Mouse (Mus musculus) cerebellum, postnatal 25 days (tissue): ENCODE results near the gene Dmpk.

ENCODE experiments used
- DNase-seq, 2 experiments: peaks; one replicate each; pipeline ENCODE4 v3.0.0; 2021; ENCODE audit warnings: mixed read lengths in 2 of 2

Gene Dmpk

DNA sequence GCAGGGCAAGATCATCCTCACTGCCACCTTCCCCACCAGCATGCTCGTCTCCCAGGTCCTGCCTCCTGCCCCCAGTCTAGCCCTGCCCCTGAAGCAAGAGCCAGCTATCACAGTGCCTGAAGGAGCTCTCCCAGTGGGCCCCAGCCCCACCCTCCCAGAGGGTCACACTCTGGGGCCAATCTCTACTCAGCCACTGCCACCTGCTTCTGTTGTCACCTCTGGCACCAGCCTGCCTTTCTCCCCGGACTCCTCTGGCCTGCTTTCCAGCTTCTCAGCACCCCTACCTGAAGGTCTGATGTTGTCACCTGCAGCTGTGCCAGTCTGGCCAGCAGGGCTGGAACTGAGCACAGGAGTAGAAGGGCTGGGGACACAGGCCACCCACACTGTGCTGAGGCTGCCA, 13.6 kb downstream of the Dmpk start:
- DNase-seq, result no peak

DNA sequence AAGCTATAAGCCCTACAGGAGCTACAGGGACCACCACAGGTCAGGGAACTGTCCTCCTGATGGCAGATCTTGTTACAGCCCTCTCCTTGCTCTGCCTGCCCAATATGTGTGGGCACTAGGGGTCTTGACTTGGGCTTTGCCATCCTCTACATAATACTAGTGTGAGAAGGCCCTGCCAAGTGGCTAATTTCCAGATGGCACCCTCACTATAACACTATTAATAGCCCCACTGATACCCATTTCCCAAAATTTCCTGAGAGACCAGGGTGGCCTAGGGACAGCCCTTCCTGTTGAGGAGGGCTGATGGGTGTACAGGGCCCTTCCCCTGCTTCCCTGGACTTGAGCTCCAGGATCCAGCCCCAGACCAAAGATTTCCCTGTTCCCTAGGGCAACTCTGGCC, 14.2 kb downstream of the Dmpk start:
- no peak for DNase-seq

DNA sequence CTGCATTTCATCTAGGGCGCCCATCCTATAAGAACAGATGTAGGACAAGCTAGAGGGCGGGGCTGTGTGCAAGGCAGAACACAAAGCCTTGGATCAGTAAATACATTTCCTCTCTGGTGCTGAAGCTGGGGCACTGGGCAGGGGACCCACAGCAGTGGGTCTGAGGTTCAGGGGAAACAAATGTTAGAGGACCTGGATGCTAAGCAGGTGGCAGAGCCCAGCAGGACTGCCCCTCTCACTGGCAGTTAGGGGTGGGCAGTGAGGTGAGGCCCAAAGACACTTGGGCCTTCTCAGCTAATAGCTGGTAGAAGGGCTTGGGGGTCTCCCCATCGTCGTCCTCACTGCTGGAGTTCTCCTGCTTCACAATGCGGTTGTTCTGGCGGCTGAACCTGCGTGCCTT, 15.2 kb downstream of the Dmpk start:
- no peak for DNase-seq

DNA sequence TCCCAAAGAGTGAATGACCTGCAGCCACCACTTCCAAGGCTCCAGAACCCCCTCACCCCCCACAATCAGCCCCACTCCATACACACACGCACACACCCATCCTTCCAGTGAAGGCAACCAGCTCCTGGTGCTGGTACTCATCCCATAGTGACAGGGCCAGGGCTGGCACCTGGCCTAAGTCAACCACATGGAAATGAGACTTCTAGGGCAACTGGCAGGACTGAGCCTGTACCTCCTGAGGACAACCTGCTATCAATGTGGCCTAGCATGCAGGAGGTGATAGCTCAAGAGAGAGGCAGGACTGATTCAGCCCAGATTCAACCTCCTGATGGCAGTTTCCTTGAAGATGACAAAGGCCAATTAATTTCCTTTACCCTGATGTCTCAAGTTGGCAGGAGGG, 16.6 kb downstream of the Dmpk start:
- no peak for DNase-seq

DNA sequence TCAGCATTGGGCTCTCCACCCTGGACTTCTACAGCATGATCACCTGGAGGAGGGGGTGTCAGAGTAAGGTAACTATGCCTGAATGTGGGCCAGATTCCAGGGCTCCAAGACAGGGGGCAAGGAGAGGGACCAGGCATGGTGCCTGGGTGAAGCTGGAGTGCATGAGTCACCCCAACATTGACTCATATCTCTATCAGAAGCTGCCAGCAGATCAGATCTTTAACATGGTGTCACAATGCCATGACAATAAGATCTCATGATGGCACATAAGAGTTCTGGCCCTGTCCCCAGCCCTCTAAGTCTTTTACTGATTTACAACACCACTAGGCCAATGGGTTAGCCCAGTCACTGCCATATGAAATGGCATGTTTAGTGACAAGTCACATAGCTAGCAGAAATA, 20.1 kb downstream of the Dmpk start:
- no peak for DNase-seq

DNA sequence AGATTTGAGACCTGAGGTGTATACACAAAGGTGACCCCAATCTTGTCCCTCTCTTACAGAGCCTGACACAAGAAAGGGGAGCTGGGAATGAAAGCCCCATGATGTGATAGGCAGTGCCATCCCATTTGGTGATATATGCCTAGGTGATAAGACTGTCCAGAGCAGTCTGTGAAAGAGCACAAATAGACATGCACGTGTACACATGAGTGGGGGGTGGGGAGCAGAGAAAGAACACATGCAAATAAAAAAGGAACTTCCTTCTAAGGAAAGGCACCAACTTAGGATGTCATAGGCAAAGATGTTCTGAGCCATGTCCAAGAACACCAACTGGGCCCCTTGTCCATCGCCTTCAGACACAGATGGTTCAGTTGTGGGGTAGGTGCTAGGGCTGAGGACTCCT, 20.8 kb downstream of the Dmpk start:
- no peak for DNase-seq

DNA sequence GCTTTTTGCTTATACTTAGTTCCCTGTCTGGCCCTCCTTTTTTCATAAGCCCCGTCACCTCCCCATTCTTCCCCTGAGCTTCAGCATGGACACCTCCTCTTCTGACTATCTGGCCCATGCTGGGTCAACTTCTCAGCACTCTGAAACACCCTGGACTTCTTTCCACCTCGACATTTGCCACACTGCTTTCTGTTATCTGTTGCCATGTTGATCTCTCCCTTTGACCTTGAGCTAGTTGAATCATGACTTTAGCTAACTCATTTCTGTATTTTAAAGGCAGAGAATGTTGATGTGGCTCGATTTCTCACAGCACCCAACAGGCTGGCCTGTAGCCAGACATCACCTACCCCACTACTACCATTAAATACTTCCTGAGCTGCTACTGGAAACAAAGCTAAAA, 23.8 kb downstream of the Dmpk start:
- DNase-seq, result no peak

DNA sequence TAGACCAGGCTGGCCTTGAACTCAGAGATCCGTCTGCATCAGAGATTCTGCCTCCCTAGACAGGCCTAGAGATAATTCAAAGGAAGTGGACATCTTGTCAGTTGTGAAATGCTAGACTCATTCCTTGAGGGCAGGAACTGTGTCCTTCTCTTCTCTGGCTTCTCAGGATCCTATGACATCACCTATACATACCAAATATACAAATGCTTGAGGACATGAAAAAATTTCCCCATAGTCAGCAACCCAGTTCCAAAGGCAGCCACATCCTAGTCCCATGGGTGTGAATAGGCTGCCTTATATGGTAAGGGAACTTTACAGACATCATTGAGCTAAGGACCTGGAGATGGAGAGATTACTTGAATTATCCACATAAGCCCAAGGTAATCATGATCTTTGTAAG, 25.9 kb downstream of the Dmpk start:
- no peak for DNase-seq

DNA sequence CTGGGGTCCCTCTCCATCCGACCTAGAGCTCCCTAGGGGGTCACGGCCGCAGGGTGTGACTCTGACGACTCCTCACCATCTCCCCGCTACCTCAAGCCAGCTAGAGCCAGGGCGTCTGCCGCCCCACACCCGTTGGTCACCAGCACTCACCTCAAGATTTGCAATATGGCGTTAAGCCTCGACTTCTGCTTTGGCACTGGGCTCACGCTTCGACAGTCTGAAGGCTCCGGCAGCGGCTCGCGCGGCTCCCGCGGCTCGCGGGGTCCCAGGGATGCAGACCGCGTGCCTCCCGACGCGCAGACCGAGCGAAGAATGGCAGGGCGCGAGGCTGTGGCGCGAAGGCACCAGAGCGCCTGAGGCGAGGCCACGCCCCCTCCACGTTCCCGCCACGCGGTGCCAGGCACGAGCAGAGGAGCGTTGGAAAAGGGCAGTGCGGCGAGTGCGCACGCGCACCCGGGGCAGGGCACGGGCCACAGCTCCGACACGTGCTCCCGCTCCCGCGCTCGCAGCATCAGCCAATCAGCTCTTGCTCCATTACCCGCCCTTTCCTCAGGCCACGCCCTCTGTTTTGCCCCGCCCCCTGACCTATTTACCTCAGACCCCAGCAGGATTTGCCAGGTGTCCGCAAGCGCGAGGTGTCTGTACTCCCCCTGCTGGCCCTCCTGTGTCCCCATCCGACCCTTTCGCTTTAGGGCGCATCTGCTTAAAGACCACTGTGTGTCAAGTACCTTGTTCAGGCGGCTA, 34.6 kb downstream of the Dmpk start, which contains the start of gene Gm4969:
Gene Gm4969, minus strand, starts transcription at position 341 of the 744 bp plus-strand sequence.
- peak; percentile 58 to 76 for DNase-seq

DNA sequence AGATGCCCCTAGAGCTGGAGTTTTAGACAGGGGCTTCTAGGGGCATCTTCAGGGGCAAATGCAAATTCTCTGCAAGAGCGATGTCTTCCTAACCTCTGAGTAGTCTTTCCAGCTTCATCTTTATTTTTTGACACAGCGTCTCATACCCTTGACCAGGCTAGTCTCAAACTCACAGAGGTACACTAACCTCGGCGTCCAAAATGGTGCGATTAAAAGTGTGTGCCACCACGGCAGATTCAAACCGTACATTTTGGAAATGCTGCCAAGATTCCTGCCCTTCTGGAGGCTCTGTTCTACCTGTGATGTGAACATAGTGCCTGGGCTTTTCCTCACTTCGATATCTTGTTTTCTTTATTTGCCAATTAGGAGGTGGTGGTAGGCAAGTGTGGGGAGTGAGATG, 35.4 kb downstream of the Dmpk start:
- peak in 1 of 2 experiments; percentile 19 for DNase-seq

DNA sequence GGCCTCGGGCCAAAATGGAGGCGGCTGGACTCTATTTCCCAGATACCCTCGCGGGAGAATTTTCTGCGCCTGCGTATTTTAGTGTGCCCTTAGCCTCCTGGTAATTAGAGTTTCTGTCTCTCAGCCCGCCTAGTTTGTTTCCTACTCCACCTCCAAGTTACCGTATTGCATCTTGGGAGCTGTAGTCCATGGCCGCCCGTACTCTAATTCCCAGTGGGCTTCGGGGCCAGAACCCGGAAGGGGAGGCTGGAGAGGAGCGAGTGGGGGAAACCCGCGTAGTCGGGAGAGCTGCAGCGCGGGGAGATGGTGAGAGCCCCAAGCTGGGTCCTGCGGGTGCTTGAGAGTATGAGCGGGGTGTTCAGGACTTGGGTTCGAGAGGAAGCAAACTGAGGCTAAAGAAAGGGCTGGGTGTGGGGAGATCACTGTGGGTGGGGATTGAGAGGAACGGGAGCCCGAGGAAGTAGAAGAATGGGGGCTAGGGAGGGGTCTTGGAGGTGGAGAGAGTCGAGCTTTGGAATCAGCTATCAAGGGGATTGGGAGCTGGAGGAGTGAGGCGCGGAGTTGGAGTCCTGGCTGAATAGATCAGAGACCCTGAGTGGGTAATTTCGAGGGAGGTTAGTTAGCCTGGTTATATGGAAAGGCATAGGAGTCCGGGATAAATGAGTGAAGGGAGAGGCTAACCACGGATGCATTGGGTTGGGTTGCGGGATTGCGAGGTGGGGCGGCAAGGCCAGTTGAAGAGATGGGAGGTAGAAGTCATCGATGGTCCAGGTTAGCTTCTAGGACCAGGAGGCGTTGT, 36.2 kb downstream of the Dmpk start, which contains the start of gene Fbxo46:
Gene Fbxo46, plus strand, starts transcription at position 229 of the 799 bp plus-strand sequence.
- peak; percentile 87 to 92 for DNase-seq

DNA sequence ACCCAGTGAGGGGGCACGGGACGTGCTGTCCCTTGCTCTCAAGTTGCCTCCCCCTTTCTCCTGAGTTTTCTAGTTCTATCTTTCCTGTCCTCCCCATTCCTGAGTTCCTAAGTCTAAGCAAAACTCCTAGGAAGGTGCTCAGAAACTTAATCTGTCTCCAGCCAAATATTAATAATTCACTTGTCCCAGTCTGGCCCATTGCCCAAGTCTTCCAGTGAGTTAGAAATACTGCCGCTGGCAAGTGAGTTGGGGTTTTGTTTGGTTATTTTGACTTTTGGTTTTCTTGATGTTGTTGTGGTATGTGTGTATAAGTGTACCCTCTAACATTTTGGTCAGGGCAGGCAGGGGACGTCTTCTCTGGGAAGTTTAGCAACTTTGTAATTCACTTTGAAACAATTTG, 38.0 kb downstream of the Dmpk start:
- DNase-seq, result no peak

DNA sequence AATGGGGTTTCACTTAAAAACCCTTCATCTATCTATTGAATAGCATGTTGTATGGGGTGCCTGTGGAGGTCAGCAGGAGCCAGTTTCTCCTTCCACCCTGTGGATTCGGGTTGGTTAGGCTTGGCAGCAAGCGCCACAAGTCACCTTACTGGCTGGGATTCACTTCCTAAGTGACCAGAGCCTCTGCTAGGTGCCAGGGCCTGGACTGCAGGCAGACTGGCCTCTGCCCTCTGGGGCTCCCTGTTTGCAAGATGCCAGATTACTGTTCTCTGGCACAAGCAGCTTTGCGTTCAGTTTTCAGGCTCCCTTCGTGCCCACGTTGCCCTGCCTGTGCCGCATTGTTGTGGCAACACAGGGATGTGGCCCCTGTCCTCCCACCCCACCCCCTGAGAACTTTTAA, 41.1 kb downstream of the Dmpk start:
- DNase-seq, result no peak

DNA sequence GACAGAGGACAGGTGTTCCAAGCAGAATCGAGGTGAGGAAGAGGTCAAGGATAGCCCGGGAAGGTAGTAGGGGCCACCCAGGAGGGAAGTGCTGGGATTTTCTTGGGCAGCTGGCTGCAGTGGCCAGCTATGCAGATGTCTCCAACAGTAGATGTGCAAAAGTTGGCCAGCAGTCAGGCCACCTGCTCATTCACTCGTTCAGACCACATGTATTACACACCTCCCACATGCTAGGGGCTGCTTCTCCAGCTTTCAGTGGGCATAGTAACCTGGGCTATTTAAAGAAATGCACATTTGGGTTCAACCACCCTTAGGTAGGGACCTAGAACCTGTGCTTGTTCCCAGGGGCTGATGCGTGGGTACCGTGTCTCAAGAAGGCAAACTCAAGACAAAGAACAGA, 44.1 kb downstream of the Dmpk start:
- no peak for DNase-seq

DNA sequence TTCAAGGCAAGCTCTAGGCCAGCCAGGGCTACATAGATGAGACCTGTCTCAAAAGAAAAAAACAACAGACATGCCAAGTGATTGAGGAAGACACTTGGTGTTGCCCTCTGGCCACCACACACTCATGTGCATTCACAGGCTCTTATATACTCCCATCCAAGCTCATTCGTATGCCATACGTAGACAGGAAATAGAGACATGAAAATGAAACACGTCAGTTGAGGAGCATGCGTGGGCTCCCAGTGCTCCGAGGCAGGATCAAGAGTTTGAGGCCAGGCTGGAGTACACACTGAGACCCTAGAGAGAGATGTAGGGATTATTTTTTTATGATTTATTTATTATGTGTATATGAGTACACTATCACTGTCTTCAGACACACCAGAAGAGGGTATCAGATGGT, 45.7 kb downstream of the Dmpk start:
- DNase-seq, result no peak

DNA sequence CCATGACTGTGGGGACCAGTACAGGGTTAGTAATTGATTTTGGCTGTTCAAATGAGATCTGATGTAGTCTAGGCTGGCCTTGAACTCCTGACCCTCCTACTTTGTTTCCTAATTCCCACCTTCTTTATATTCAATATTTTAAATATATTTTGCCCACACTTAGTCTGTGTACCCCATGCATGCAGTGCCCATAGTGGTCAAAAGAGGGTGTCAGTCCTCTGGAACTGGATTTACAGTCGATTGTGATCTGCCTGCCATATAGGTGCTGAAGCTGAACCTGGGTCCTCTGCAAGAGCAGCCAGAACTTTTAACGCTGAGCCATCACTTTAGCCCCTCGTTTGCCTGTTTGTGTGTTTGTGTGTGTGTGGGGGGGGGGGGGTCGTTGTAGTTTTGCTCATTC, 47.0 kb downstream of the Dmpk start:
- peak in 1 of 2 experiments; percentile 44 for DNase-seq

DNA sequence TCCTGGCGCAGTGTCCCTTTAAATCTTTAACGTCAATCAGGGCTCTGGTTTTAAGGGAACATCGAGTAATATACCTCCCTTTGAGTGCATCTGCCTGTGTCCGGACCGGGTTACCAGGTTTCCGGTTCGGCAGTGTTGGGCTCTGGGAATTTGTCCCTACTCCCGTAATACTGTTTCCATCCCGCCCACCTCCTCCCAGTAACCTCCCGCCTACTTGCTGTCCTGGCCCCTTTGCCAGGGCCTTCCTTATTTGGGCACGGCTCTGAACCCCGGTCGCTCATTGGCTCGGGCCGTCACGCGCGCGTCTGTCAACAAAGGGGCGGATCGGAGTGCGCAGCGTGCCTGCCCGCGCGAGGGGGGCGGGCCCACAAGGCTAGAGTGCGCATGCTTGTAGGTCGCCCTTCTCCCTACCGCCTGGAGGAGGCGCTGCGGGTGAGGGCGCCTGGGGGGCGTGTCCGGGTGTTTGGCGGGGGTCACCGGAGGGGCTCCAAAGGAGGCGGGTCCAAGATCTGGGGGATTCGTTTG, 47.7 kb downstream of the Dmpk start:
- peak; percentile 96 to 98 for DNase-seq

DNA sequence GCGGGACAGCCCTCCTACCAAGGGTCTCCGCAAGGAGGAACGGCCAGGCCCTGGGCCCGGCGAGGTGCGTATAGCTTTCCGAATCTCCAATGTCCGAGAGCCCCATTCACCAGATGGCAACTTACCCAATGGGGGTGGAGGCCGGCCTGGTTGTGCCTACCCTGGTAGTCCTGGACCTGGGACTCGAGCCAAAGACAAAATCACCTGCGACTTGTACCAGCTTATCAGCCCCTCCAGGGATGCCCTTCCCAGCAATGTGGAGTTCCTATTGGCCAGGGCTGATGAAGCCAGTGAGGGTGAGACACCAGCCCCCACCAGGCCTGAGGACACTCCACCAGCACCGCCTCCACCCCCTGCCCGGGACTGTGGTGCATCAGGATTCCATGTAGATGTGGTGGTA, 52.5 kb downstream of the Dmpk start:
- peak in 1 of 2 experiments; percentile 39 for DNase-seq

DNA sequence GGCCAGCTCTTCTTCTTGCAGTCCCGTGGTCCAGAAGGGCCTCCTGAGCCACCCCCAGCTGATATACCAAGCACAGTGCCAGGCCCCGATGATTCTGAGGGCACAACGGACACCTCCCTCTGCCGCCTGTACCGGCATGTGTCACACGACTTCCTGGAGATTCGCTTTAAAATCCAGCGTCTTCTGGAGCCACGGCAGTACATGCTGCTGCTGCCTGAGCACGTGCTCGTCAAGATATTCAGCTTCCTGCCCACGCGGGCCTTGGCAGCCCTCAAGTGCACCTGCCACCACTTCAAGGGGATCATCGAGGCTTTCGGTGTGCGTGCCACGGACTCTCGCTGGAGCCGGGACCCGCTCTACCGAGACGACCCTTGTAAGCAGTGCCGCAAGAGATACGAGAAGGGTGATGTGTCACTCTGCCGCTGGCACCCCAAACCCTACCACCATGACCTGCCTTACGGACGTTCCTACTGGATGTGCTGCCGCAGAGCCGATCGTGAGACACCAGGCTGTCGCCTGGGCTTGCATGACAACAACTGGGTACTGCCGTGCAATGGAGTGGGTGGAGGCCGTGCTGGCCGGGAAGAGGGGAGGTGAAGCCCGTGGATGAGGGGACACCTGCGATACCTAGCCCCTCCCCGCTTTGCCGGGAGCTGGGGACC, 53.2 kb downstream of the Dmpk start:
- DNase-seq, result no peak

DNA sequence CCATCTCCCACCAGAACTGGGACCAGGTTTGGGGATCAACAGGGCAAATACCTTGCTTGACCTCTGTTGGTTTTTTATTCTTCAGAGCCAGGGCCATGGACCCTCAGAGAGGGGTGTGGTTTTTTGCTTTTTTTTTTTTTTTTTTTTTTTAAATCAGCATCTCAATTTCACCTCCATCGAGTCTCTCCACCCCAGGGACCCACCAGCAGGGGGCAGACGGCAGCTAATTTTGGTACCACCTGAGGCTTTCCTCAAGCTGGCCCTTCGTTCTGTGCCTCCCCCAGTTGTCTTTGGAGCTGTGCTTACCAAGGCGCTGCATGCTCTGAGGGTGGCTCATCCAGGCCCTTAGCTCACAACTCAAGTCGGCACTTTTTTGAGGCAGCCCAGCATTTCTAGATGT, 53.7 kb downstream of the Dmpk start:
- peak in 1 of 2 experiments; percentile 68 for DNase-seq
